Mouse (Mus musculus): Measurements from ENCODE around the gene 4930523C07Rik.

The 4930523C07Rik gene

DNA sequence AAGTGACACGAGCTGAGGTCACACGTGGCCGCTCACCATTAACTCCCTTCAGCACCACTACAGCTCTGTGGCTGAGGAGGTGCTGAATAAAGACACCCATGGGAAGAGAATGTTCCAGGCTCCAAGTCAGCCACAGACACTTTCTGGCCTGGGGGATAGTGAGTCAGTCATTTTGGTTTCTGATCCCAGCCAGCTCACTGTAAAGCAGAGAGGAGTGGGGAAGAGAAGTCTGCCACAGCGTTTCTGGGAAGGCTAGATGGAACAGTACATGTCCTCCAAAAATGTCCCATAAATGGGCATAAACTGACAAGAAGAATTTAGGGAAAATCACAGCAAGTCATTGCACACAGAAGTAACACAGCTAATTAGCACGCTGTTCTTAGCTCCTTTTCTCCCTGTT lies 56.8 kb downstream of the 4930523C07Rik start:
- no peak for DNase-seq

DNA sequence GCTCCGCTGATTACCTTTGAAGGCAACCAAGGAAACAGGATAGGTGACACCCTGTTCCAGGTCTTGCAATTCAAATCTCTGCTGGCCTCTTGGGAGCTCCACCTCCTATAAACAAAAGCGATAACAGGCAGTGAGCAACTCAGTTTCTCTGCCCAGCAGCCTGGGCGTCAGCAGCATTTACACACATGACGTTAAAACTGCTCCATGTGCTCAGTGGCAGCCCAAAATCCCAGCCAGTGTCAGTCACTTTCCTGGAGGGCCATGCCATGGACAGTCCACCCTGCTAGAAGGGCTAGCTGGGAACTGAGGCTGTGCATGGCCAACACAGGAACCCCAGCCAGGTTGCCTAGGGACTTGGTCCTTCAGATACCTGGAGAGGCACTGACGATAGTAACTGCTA lies 61.2 kb downstream of the 4930523C07Rik start:
- DNase-seq, result no peak

DNA sequence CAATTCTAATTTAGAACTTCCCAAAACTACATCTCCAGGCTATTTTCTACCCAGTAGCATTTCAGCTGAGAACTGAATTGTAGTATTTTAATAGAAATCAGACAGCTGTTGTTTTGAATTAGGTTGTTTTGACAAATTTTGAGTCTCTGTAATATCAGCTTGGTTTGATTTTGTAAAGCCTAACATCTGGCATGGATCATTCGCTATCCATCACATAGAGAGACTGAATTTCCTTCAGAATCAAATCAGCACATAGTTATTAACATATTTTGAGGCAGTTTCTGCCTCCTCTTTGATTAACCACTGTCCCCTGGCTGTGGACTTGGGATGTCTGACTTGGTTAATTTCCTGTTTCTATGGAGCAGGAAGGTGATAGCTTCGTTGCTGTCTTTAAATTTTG lies 64.4 kb downstream of the 4930523C07Rik start:
- no peak for DNase-seq

DNA sequence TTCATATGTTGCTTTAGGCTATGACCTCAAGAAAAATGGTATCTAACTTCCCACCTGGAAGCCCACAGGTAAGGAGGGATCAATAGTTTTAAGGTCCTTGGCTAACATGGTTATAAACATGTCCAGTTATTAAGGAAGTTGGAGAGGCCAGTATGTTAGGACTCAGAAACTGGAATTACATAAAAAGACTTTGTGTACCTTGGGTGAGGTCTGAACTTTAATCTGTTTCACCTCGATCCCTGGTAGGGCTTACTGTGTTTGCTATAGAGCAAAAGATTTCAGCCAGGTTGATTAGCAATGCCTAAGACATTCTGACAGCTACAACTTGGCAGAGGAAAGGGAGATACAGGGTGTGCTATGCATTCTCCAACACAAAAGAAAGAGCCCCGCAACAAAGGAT lies 79.8 kb downstream of the 4930523C07Rik start:
- DNase-seq, result no peak

Measured in spleen, adult 18-20 months (tissue).